Mouse (Mus musculus) natural killer cell, adult 2 months (primary cell): ENCODE data around the gene Slc25a4.
"Not testable (repeated sequence)": the region's sequence is repeated elsewhere in the genome, so short reads cannot be mapped to it uniquely, and the experiment has no call there.

Experiments
- DNase-seq, 2 experiments: peaks; one replicate each; pipeline ENCODE4 v3.0.0; 2022; ENCODE audit warnings: low spot score in 2 of 2

Gene Slc25a4

DNA sequence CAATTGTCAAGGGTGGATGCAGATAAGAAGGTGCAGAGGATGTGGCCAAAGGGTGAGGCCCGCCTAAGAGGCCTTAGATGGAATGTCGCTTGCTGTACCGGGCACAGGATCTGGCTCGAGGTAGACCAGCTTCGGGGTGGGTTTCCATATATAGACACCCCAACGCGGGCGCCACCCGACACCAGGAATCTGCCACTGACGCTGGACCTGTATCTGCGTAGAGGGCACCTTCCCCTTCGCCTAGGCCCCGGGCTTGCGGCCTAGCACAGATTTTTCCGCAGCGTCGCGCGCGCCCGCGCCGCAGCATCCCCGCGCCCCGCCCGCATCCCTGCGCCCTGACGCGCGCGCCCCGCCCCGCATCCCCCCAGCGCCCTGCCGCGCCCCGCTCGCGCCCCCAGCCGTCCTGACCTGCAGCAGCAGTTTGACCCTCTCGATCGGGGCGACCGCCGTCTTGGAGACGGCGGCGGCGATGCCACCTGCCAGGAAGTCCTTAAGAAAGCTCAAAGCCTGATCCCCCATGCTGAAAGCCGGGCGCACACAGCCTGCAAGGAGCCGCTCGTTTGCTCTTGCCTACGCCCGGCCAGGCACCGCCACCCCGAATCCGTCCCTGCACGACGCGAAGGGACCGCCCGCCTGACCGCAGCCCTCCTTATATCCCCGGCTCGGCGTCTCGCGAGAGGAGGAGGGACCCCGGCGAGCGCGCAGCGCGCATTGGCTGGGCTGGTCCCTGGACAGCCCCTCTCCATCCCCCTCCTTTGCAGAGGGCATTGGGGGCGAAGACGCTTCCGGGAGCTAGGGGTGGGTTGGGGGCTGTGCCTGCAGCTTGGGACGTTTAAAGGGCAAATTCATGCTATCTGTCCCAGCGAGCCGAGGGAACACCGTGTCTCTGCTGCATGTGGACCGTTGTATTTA is at the start of gene Slc25a4:
Gene Slc25a4 (minus strand): TSS at position 881 of the 912 bp plus-strand sequence.
- peak; percentile 78 to 87 for DNase-seq

DNA sequence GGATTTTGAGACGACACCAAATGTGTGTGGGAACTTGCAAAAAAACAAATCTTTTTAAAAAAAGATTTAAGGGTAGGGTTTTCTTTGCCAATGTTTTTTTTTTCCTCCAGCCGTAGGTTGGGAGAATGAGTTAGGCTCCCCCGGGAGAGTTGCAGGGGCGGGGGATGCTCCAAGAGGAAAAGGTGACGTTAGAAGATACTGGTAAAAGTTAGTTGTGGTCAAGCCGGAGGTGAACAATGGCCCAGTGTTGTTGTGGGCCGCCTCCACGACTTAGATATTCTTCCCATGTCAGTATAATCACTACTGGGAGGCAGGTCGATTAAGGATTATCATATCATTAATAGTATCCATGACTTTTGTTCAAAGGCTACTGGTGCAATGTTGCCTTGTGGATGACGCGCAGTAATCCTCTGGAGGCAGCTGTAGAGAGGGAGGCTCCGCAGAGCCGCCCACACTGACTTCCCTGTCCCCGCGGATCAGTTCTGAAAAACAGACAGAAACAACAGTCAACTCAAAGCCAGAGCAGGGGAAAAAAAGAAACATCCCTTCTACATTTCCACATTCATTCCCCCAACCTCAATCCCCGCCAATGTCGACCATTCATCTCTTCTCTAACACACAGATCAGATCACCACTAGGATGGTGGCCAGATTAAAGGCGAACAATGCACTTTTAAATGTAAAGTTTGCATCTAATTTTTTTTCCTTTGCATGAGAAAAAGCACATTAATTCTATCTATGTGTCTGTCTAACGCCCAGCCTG is 47.0 kb upstream of the Slc25a4 start:
- DNase-seq: no peak

DNA sequence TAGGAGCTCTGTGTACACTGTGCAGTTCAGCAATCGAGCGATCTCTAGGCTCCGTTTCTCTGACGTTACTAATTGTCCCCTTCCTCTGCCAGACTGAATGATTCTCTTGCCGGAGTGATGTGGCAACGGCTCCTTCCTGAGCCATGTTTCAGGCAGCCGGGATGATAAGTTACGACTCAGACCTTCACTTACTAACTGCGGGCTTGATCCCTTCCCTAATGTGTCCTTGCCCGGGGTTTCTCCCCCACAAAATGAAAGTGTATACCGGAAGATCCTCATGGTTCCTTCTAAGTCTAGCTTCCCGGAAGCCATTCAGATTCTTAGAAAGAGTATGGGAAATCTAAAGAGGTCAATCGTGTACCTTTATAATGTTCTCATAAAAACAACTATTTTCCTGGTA is 41.4 kb upstream of the Slc25a4 start:
- DNase-seq: no peak

DNA sequence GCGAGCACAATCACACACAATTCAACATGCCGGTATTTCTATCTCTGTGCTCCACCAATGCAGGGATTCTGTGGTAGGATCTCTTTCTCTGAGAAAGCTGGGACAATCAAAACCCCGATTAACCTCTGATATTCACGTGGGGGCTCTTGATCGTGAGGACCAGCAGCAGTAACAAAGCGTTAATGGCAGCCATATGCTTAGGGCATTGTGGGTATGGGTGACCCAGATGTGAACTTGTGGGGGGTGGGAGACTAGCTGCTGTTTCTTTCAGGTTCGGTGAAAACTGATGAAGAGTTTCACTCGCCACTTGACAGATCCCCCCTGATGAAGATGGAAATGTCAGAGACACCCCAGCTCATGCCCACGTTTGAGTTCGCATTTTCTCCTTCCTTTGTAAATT is 40.5 kb upstream of the Slc25a4 start:
- no peak for DNase-seq

DNA sequence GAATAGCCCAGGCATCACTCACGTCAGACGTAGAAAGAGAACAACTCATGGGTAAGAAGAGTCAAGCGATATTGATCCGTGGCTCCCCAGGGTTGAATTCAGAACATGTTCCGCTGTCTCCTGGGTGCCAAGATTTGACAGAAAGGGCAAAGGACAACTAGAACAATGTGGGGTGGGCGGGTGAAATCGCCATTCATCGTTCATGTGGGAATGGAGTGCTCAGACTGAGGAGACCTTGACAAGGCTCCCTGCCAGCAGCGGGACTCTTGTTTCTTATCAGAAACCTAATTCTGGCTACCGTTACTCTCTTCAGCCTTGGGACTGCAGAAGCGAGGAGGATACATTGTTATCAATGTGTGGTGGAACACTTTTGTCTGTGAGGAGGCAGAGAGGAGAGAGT is 35.3 kb upstream of the Slc25a4 start:
- no peak for DNase-seq

DNA sequence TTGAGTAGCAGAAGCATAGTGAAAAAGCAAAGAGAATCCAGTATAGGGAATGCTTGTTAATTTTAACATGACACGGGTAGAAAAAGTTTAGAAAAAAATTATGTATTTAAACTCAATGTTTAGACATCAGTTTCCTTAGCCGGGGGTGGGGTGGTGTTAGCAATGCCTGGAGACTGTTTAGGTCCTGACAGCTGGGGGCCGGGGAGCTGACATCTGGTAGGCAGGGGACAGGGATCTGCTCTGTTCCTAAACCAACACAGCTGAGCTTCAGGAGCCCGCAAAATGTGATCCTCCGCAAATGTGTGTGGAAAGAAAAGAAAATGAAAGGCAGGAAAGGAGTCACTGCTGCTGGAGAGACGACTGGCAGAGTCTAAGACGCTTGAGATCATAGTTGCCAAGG is 31.9 kb upstream of the Slc25a4 start:
- DNase-seq: no peak

- DNase-seq: peak; percentile 23 to 53
Measured at GRCm38 (mm10) chr8:46241568-46242374, 30.7 kb upstream of the Slc25a4 start.

DNA sequence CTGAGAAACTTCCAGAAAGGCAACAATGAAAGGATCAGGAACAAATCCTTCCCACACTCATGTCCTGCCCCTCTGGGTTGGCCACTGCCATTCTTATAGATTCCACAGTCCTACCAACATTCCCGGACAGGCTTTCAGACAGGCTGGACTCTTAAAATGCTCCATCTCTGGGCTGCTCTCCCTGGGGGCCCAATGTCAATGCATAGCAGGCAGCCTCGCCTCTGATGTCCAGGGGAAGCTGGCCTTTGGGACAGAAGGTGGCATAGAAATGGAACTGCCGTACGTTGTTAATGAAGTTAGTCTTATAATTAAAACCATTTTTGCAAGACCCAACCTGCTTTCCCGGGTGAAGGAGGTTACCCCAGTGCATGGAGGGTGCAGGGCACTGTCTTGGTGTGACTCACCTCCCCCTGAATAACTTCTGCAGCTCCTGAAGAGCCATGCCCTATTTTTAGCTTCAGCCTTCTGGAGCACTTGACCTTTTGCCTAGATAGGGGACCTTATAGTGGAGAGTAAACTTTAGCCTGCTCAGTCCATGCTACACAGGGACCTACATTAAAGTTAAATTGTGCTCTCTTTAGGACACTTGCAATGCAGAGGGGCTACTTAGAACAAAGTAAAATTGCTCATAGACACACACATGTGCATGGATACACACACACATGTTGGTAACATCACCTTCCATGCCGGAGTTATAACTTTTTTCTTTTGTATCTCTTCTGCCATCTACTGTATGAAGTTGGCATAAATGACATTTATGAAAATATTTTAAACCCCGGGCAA is 25.5 kb upstream of the Slc25a4 start:
- no peak for DNase-seq

DNA sequence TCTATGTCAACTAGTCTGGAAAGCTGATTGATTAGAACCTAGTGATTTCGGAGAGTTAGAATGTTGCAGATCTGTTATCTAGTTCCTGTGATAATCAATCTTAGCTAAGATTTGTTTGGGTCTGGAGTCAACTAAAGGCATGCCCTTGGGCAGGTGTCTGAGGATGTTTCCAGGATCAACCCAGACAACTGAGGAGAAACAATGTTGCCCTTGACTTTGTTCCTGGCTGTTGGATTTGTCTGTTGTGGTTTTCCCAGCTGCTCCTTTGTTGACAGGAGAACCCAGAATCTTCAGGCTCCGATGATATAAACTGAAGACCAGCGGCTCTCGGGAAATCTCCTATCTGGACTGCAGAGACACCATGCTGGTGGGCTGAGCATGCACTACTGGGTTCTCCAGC is 23.7 kb upstream of the Slc25a4 start:
- no peak for DNase-seq

DNA sequence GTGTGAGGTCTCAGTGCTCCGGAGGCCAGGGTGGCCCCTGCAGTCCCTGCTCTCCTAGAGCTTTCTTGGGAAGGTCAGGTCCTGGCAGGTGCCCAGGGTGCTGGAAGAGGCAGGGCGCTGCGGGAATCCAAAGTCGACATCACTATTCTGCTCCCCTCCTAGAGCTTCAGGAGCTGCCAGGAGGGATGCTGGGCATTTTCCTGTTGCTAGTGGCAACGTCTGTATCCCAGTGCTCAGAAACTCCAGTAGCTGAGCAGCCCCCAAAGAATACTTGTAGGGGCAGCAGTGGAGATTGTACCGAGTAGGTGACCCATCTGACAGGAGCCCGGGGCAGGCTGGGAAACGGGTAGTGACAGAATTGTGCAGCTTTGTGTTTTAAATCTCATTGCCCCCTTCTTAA is 21.7 kb upstream of the Slc25a4 start:
- no peak for DNase-seq

DNA sequence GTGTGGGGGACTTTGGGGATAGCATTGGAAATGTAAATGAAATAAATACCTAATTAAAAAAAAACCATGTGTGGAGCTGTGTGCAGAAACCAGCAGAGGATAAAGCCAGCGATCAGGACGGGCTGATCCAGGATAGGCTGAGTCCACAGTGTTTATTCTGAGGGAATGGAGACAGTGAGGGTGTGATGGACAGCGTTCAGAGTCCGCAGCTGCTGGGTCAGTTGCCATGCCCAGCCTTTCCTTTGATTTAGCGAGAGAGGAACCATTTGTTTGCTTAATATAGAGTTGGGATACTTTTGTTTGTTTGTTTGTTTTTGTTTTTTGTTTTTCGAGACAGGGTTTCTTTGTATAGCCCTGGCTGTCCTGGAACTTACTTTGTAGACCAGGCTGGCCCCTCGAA is 20.9 kb upstream of the Slc25a4 start:
- DNase-seq: not testable (repeated sequence)

- no peak for DNase-seq
Measured at GRCm38 (mm10) chr8:46226622-46227021, 15.5 kb upstream of the Slc25a4 start.

- DNase-seq: no peak
Measured at GRCm38 (mm10) chr8:46225501-46225900, 14.4 kb upstream of the Slc25a4 start.

- DNase-seq: no peak
Measured at GRCm38 (mm10) chr8:46220566-46220965, 9.5 kb upstream of the Slc25a4 start.

DNA sequence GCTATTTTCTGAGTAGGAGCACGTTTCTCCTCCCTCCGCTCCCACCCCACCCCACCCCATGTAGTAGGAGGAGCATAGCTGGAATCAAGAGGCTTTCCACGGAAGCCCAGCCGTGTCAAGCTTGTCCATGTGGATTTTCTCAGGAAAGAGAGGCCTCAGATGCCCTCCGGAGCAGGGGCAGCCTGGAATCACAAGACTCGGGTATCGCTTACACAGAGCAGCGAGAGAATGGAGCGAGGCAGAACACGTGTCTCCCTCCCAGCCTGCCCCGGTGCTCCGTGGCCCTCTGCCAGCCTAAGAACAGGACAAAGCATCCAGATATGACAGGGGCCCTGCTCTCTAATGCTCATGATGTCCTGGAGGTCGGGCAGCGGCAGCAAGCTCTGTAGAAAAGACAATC is 5.8 kb upstream of the Slc25a4 start:
- DNase-seq: no peak

- DNase-seq: no peak
Measured at GRCm38 (mm10) chr8:46213971-46214480, 2.9 kb upstream of the Slc25a4 start.

GRCm38 (mm10) chr8:46212194-46212593 is 1.1 kb upstream of the Slc25a4 start:
- no peak for DNase-seq

GRCm38 (mm10) chr8:46211611-46212071 is 557 bp upstream of the Slc25a4 start:
- DNase-seq: no peak

DNA sequence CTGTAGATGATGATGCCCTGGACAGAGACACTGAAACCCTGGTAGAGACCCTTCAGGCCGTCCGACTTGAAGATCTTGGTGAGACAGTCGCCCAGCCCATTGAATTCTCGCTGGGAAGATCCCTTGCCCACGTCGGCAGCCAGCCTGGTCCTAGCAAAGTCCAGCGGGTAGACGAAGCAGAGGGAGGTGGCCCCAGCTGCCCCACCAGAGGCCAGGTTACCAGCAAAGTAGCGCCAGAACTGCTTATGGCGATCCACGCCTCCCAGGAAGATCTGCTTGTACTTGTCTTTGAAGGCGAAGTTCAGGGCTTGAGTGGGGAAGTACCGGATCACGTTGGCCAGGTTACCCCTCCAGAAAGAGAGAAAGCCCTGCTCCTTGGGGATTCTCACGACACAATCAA is 2.0 kb downstream of the Slc25a4 start:
- DNase-seq: no peak

DNA sequence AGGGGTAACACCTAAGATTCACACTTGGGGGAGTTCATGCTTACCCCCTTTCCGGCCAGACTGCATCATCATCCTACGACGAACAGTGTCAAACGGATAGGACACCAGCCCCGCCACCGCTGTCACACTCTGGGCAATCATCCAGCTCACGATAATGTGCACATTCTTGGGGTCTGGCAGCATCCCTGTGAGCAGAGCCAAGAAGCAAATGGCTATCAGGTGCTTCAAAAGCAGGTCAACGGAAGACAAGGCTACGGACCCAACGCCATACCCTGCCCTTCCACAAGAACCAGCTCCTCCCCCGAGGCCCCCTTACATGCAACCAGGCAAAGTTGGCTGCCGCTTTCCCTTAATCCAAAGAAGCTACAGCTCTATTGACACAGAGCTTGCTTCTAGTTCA is 2.7 kb downstream of the Slc25a4 start:
- no peak for DNase-seq

DNA sequence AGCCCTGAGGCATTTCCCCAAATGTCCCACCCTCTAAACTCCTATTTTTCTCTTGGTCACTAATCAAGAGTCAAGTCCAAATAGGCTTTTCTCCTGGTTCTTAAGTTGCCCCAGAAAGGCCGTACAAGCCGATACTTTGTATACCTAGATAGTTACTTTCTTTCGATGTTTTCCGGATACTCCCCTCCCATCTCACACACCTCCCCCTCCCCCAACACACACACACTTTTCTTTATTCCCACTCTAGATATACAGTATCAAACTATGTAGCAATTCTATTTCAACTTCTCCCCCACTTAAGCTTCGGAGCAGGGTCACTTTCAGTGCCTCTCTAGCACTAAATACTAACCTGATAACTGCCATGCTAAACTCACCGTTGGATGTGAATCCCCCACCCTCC is 5.0 kb downstream of the Slc25a4 start:
- DNase-seq: no peak
